Mouse (Mus musculus) ES-E14 (cell line): ENCODE data around the gene Fam160a1.

Source experiments
- HCFC1 ChIP-seq: IDR thresholded peaks from 2 replicates; pipeline ENCODE4 v1.6.1; 2012; ENCODE audit warnings: low read length, inconsistent platforms, borderline replicate concordance; ENCODE audit not compliant: insufficient read depth
- MAFK ChIP-seq: IDR thresholded peaks from 2 replicates; pipeline ENCODE4 v1.6.1; 2014; ENCODE audit warnings: mild to moderate bottlenecking, low read depth, low read length, inconsistent platforms; ENCODE audit not compliant: insufficient read depth
- ZC3H11A ChIP-seq: IDR thresholded peaks from 2 replicates; pipeline ENCODE4 v1.6.1; 2012; ENCODE audit warnings: low read depth, mild to moderate bottlenecking, inconsistent platforms, low read length, borderline replicate concordance

GRCm38 (mm10) chr3:85814241-85814640 lies 2.9 kb downstream of the Fam160a1 start:
- TF ChIP-seq MAFK (no peak), ZC3H11A (no peak), HCFC1 (no peak)
